Mouse (Mus musculus) heart, adult 18-20 months (tissue): Measurements from ENCODE around the gene Otop2. TPM values are rescaled to one million over a fixed set of nuclear protein-coding genes. Genes with fewer than 3 reads are reported as not detected.

ENCODE experiments used
- DNase-seq, 2 experiments: peaks; one replicate each; pipeline ENCODE4 v3.0.0; 2021 to 2022; ENCODE audit warnings: mixed read lengths in 1 of 2
- total RNA-seq, 2 experiments: library from RNA; stranded (reverse); gene quantifications; 2 replicates each; pipeline ENCODE4 v1.2.3; 2021

Otop2 gene
- total RNA-seq, 2 experiments from 2014 or later, result not detected

- no peak for DNase-seq
Measured at GRCm38 (mm10) chr11:115348681-115349248, 41.8 kb downstream of the Otop2 start.

GRCm38 (mm10) chr11:115349976-115350375 is 43.0 kb downstream of the Otop2 start:
- DNase-seq, result no peak

- DNase-seq, result no peak
Measured at GRCm38 (mm10) chr11:115353375-115353774, 46.4 kb downstream of the Otop2 start.

GRCm38 (mm10) chr11:115354183-115354582 is 47.2 kb downstream of the Otop2 start:
- peak; percentile 56 to 80 for DNase-seq

GRCm38 (mm10) chr11:115358468-115358867 is 51.5 kb downstream of the Otop2 start:
- DNase-seq, result peak; percentile 73 to 89

GRCm38 (mm10) chr11:115359293-115359692 is 52.3 kb downstream of the Otop2 start:
- DNase-seq, result peak in 1 of 2 experiments; percentile 42

- peak in 1 of 2 experiments; percentile 11 for DNase-seq
Measured at GRCm38 (mm10) chr11:115359726-115360125, 52.8 kb downstream of the Otop2 start.

GRCm38 (mm10) chr11:115364136-115364535 is 57.2 kb downstream of the Otop2 start:
- no peak for DNase-seq

GRCm38 (mm10) chr11:115366039-115366705 is 59.2 kb downstream of the Otop2 start:
- DNase-seq, result peak; percentile 29 to 39

GRCm38 (mm10) chr11:115366706-115367394 is 59.9 kb downstream of the Otop2 start:
- peak in 1 of 2 experiments; percentile 17 for DNase-seq

- DNase-seq, result peak; percentile 87 to 88
Measured at GRCm38 (mm10) chr11:115367395-115367944, 60.5 kb downstream of the Otop2 start, which contains the start of gene Hid1. TSS of gene Hid1 (minus strand) at chr11:115367756.

GRCm38 (mm10) chr11:115370368-115370767 is 63.4 kb downstream of the Otop2 start:
- DNase-seq, result no peak

GRCm38 (mm10) chr11:115371354-115371753 is 64.4 kb downstream of the Otop2 start:
- DNase-seq, result no peak

- DNase-seq, result no peak
Measured at GRCm38 (mm10) chr11:115372015-115372414, 65.1 kb downstream of the Otop2 start.

GRCm38 (mm10) chr11:115372737-115373136 is 65.8 kb downstream of the Otop2 start:
- no peak for DNase-seq

GRCm38 (mm10) chr11:115373805-115374694 is 67.1 kb downstream of the Otop2 start:
- peak; percentile 75 to 83 for DNase-seq

GRCm38 (mm10) chr11:115374695-115375425 is 67.9 kb downstream of the Otop2 start:
- no peak for DNase-seq

GRCm38 (mm10) chr11:115376722-115377121 is 69.8 kb downstream of the Otop2 start:
- no peak for DNase-seq

- no peak for DNase-seq
Measured at GRCm38 (mm10) chr11:115377254-115377653, 70.3 kb downstream of the Otop2 start.

- DNase-seq, result no peak
Measured at GRCm38 (mm10) chr11:115377854-115378253, 70.9 kb downstream of the Otop2 start.

GRCm38 (mm10) chr11:115381276-115381675 is 74.3 kb downstream of the Otop2 start:
- no peak for DNase-seq
